Mouse (Mus musculus): ENCODE data around the gene Atg7.

DNA sequence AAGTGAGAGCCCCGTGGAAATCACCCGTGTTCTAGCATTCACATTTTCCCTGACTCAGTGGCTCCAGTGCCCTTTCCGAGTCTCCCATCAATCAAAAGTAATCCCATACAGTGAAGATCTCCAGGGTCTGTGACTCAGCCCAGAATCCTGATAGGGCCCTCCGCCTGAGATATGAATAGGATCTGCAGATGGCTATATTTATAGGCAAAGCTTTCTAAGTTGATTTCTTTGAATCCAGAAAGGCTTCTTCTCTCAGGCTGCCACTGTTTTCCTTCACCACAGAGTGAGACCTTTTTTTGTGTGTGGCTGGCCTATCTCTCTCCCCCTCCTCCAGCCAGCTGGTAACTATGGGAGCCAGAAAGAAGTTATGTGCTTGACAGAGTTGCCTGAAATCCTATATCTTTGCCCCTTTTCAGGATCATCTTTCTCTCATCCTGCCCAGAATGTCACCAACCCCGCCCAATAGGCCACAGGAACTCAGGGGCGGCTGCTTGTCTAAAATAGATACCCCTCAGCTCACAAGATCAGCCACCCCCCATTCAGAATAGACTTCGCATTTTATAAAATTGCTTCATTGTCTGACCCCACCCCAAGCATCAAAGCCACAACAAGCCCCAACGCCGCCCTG is 190.3 kb downstream of the Atg7 start:
- no peak for TF ChIP-seq MYOD1 (IDR thresholded peaks at IDR 0.05; ENCODE audit: control insufficient read depth in 1 of 3, insufficient read length in 2 of 3, low read depth in 2 of 3)
- TF ChIP-seq TCF12 (IDR thresholded peaks at IDR 0.05; ENCODE audit: insufficient read depth, poor library complexity, severe bottlenecking) = no peak
- TF ChIP-seq POLR2A (IDR thresholded peaks at IDR 0.05; ENCODE audit: insufficient read length, low read depth) = no peak
- no peak for TF ChIP-seq USF1 (IDR thresholded peaks at IDR 0.05; ENCODE audit: low read depth)
- no peak for TF ChIP-seq E2F4 (IDR thresholded peaks at IDR 0.05; ENCODE audit: insufficient read depth)

Measured in myocyte (in vitro differentiated cells).